Mouse (Mus musculus) c-Kit-positive CD71-negative TER-119-negative erythroid progenitor cells, embryonic 14.5 days (primary cell): ENCODE measurements around the gene Tmem40.

Experiments
- DNase-seq: peaks from one replicate; pipeline ENCODE4 v3.0.0-alpha.2; 2013; ENCODE audit warnings: low read depth

The Tmem40 gene

DNA sequence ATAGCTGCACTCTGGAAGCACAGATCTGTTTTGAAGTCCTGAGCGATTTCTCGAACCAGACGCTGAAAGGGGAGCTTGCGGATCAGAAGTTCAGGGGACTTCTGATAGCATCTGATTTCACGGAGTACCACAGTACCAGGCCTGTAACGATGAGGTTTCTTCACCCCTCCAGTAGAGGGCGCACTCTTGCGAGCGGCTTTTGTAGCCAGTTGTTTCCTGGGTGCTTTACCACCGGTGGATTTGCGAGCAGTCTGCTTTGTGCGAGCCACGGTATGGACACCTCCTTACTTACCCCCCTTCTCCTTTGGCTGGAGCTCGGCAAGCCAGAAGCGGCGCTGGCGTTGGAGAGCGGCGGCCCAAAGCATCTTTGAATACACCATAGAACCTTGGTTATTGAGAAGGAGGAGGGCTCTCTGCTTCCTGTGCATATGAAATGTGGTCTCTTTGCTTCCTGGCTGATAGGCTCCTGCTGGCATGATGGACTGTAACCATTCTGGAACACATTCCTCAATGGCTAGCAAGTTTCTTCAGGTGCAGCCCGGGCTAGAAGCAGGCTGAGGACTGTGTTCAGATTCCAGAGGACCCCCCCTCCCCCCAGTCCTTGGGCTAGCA is 8.0 kb upstream of the Tmem40 start:
- no peak for DNase-seq

DNA sequence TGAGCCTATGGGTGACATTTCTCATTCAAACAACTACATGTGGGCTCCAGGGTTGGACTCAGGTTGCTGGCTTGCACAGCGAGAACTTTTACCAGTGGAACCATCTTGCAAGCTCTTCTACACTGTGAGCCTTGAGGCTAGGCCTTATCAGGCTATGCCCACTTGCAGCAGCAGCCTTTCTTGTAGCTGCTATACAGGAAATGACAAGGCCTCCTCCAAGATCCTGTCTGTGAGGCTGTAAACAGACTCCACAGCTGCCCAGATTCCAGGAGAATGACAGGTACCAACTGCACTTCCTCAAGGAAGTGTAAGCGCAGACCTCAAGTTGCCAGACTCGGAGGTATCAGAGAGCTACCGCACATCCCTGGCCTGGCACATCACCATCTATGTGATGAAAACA is 6.0 kb upstream of the Tmem40 start:
- DNase-seq, result no peak

DNA sequence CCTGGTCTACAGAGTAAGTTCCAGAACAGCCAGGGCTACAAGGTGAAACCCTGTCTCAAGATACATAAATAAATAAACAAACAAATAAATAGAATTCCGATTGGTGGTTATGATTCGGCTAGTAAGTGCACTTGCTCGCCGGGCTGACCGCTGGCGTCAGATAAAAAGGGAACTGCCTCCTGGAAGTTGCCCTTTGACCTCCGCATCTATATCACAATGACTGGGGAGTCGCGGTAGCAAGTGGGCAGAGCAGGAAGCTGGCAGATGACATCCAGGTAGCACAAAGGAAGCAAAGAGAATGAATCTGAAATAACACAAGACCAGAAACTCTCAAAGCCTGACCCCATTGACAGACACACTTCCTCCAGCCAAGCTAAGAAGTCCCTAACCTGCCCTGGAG is 5.1 kb upstream of the Tmem40 start:
- no peak for DNase-seq

DNA sequence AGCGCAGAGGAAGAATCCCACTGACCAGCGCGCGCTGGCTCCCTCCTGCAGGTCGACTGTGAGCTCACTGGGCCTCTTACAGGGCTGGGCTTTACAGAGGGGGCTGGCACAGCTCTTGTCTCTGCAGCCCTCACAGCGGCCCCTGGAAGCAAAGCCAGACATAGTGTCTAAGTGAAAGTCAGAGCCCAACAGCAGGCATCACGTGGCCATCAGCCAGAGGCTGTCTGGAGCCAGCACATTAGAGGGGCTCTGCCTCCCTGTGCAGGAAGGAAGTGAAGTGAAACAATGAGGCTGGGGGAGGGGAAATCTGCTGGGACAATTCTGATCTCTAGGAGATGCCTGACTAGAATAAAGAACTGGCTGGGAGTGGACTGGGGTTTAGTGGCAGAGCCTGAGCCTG is 2.0 kb upstream of the Tmem40 start:
- no peak for DNase-seq

DNA sequence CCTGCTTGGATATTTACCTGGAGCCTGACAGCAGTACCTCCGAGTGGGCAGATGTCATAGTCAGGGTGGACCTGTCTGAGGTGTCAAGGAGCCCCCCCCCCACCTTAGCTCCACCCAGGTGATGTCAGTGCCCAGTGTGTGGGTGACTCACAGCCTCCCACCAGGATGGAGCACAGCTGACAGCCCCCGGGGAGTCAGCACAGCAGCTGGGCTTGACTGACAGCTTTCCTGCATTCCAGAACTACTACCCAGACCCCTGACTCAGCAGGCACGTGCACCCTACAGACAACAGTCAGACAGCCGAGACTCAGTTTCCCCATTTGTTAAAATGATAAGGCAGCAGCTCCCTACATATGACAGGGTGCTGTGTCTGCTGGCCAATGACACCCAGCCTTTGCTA is 1.2 kb downstream of the Tmem40 start:
- DNase-seq, result no peak

DNA sequence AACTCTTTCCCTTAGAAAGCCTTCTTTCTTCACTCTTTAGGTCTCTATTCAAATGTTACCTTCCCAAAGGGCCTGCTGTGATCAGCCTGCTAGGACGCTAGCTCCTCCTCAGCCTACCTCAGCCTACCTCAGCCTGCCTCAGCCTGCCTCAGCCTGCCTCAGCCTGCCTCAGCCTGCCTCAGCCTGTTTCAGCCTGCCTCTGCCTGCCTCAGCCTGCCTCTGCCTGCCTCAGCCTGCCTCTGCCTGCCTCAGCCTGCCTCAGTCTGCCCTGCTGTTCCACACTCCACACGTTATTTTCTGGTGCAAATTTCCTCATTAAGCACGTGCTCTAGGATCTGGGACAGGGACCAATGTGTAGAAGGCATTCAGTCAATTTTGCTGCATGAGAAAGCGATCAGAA is 2.1 kb downstream of the Tmem40 start:
- no peak for DNase-seq

DNA sequence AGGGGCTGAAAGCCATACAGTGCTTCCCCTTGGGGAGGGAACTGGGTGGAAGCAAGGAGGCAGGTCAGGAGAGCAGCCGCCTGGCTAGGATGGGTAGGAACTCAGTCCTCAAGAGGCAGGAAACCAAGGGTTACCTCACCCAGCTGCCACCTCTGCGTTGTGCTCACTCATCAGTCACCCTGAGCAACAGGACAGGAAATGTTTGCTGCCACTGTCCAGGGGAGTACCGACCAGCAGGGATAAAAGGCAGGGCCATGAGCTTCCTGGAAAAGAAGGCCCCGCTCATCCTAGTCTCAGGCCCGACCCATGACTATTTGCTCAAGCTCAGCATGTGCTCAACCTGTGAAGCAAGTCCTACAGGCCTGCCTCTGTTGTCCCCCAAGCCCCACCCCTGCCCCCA is 2.7 kb downstream of the Tmem40 start:
- no peak for DNase-seq

DNA sequence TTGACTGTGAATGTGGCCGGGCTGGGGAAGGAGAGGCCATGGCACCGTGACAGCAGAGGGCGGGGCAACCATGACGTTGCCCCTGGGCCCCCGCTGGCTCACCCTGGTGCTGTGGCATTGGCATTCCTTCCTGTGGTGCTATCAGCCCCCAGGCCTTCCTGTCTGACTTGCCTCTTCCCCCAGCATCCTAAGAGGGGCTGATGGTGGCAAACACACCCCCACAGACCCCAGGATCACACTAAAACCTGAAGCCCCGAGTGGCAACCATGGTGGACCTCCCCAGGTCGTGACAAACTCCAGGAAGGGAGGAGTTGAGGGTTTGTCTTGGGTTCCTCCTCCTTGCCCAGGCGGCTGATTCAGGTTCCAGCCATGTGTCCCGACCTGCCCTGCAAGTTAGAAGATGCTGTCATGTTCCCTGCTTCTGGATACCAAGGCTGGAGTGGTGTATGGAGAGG is 3.2 kb downstream of the Tmem40 start:
- no peak for DNase-seq

DNA sequence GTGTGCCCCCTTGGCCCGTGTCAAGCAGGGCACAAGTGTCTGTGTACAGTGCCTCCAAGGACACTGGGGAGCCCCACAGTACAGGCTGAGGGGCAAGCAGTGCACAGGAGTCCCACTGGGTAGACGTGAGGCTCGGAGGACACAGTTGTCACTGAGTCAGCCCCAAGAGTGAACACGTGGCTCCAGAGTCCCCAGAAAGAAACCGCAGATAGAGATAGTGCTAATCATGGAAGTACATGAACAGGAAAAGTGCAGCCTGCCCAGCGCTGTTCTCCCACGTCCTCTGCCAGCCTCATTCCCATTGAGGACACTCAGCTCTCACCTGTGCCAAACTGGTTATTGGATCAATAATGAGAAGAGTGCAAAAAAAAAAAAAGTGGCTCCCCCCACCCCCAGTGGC is 6.7 kb downstream of the Tmem40 start:
- DNase-seq, result no peak

DNA sequence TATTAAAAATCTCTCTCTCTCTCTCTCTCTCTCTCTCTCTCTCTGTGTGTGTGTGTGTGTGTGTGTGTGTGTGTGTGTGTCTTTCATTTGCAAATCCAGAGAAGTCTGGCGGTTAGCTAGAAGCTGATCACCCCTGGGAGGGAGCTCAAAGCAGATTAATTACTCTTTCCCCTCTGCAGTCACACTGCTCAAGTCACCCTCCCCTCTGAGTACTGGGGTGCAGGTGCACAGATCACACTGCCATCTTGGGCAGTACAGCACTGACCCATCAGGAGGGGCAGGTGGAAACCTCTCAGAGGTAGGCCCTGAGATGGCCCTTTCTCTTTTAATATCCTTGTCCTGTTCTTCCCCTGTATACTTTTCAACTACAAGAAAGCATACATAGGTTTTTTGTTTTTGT is 15.9 kb downstream of the Tmem40 start:
- DNase-seq, result no peak

DNA sequence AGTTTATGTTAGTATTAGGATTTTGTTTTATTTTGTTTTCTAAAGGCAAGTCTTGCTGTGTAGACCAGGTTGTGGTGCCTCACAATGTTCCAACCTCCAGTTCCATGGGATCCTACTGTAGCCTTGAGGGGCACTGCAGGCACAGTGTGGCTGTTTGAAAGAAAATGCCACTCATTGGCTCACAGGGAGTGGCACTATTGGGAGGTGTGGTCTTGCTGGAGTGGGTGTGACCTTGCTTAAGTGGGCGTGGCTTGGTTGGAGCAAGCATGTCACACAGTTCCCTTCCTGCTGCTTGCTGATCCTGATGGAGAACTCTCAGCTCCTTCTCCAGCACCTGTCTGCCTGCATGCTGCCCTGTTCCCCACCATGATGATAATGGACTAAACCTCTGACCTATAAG is 18.6 kb downstream of the Tmem40 start:
- DNase-seq, result no peak

DNA sequence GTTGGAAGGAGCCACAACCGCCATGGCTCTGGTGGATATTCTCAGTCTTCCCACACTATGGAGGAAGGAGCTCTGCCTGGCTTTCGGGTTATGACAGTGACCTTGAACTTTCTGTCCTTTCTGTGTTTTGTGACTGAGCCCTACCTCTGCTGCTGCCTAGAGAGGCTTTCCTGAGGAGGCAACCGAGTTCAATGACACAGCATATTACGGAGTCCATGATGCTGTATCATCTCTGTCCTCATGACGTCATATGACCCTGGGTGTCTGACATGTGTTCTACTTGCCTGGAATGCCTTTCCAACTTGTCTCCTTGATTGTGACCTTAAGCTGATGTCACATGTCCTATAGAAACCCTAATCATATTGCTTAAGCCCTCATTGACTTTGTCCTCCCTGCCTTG is 23.2 kb downstream of the Tmem40 start:
- DNase-seq, result no peak

DNA sequence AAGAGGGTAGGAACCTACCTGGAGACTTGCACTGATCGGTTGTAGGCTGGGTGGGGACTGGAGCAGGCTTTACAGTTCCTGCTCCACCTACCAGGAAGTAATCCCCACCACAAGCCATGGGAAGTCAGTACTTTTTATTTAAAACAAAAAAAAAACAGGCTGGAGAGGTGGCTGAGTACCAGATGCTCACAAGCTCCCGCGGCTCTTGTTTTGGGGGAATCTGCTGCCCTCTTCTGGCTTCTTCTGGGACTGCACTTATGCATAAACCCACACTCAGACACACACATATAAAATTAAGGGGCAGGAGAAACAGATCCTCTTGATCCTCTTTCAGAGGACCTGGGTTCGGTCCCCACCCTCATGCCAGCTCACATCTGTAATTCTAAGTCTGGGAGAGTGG is 27.3 kb downstream of the Tmem40 start:
- peak; percentile 35 for DNase-seq

DNA sequence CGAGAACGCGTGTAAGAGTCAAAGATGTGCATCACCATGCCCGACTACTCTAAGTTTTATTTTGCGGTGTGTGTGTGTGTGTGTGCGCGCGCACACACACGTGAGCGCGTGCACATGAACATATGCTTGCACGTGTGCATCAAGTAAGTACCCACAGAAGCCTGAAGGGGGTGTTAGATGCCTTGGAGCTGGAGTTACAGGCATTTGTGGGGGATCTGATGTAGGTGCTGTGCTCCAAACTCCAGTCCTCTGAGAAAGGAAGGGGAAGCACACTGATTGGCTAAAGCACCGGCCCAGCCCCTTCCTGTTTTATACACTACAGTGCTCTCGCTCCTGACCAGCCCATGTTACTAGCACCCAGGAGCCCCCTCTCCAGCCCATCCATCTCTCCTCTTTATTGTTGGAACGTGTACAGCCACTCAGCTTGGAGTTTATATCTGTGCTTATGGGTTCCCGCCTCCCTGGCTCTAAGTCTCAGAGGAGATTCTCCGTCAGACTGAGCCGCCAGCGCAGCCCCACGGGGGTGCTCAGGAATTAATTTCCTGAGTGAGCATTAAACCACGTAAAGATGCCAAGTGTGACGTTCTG is 29.8 kb downstream of the Tmem40 start:
- no peak for DNase-seq

DNA sequence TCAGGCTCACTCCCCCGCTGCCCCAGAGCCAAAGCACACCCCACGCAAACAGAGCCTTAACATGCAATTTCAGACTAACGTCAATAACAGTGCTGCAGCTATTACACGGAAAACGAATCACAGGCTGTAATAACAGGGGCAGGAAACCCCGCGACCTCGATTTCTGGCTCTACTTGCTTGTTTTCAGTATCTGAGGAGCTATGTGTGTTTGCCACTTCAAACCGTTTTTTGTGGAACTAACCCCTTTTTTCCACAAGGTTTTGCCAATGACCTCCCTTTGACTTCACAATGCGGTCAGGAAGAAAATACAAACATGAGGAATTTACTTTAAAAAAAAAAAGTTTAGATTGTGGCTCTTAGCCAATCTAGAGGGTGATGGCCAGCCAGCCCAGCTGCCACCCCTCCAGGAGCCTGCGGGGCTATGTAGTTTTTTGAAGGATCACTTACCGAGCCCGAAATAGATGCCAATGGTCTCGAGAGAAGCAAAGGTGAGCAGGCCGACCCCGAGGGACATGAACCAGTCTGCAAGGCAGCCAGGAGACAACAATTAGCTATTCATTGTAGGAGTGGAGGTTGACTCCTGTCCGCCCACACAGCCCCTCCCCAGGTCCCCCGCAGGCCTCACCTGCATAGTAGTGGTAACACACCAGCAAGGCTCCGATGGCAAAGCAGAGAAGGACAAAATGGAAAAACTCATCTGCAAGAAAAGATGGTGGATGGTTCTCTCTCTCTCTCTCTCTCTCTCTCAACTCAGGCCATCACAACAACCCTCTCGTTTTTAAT is 31.5 kb downstream of the Tmem40 start:
- no peak for DNase-seq

DNA sequence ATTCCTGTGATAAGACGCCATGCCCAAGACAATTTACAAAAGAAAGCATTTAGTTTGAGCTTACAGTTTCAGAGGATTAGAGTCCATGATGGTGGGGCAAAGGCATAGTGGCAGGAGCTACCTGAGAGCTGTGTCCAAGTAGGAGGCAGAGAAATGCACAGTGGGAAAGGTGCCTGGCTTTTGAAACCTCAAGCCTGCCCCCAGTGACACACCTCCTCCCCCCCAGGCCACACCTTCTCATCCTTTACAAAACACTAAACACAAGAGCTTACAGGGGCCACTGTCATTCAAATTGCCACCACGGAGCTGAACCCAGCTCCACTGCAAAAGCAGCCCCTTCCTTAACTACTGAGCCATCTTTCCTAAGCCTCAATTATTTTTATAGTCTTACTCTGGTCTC is 34.6 kb downstream of the Tmem40 start:
- no peak for DNase-seq

DNA sequence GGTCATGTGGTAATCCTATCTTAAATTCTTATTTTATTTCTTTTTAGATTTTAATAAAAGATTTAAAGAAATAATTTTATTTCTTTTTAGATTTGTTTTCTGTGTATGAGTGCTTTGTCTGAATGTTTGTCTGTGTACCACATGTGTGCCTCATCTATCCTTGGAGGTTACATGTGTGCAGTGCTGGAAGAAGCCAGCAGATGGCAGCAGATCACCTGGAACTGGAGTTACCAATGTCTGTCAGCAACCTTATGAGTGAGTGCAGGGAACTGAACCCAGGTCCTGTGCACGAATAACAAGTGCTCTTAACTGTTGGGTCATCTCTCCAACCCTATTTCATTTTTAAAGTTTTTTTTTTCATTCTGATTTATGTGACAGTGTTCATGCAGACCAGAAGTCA is 35.1 kb downstream of the Tmem40 start:
- DNase-seq, result peak; percentile 51

DNA sequence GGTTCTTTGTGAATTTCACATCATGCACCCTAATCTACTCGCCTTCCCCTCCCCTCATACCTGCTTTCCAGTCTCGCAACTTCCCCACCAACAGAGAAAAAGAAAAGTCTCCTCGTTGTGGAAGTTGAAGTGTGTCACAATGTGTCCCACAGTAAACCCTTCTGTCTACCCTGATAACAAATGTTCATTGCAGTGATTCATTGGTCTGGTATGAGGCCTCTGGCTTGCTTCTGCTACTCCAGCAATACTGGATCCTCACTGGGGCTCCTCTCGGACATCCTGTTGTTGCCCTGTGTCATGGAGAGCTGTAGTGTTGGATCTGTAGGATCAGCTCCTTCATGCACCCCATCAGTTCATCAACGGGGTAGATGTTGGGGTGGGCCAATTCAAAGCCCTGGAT is 40.0 kb downstream of the Tmem40 start:
- no peak for DNase-seq

DNA sequence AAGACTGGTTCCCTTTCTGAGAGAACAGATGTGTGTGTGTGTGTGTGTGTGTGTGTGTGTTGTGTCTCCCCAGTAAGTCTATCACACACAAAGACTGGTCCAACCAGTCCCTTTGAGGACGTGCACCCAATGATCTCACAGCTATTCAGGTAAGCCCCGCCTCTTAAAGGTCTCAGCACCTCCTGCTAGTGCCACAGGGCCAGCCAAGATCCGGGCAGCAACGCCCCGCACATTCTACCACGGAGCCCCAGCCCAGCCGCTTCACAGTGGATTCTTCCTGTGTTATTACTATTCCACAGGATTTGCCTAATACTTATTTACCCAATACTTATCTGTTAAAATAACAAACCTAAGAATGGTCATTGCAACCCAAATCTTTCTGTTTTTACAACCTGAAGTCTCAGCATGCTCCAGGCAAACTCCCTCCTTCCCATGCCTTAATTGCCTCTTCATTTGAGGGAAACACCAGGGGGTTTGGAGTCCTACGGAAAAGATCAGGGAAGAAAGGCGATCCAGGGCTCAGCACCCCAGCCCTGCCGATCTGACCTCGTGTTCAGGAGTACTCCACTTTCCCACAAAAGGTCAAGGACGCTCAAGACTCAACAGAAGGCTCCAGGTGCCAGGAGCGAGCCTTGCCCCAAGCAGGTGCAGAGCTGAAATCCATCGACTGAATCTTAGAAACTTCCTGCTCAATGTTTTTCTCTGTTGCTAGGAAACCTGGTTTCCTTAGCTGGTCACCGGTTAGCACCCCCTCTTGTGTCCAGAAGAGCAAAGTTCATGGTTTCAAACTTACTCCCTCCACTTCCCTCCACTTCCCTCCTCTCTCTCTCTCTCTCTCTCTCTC is 44.3 kb downstream of the Tmem40 start:
- DNase-seq, result peak; percentile 56

DNA sequence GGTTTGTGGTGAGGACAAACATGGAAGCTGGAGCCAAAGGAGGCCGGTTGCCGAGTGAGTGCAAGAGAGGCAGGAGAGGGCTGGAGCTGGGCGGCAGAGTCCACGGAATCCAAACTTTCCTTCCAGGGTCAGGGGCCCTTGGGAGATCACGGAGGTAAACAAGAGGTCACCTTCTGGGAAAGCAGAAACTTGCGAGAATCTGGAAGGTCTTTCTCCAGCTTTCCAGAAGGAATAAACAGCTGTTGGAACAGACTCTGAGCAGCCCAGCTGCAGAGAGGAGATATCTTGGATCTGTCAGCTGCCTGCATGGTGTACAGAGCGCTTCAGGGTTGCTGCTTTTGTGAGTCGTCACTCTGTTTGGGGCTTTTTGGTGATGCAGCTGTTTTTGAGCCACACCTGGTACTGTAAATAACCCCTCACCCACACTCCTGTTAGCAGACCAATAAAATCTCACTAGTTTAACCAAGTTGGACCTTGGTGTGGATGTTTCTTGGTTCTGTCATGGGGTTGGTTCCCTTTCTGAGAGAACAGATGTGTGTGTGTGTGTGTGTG is 45.0 kb downstream of the Tmem40 start:
- DNase-seq, result no peak

DNA sequence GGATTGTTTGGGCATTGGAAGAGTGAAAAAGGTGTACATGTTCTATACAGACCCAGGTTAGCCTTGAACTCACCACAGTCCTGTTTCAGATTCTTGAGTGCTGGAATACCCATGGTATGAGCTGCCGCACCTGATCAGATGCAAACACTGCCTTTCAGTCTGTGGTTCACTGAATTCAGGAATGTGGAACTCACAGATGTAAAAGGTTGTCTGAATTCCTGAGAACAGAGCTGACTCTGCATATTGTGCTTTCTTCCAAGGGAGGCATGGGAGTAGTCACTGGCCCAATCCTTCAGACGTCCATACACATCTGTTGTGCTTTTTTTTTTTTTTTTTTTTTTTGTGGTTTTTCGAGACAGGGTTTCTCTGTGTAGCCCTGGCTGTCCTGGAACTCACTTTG is 50.9 kb downstream of the Tmem40 start:
- no peak for DNase-seq

DNA sequence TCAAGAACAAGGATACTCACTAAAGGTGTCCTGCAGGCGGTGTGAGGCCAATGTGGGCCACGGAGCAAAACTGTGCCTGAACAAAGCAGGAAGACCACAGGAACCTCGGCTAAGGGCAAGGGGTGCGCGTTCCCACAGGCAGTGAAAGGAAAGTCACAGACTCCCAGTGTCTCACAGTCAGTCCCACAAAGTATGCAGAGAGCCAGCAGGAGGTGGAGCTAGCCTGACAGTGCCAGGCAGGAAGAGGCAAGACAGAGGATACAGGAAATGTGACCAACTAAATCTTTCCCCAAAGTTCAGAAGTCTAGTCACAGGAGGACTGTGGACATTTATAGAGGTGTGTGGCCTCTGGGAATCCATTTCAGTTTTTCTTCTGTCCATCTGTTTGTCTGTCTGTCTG is 59.3 kb downstream of the Tmem40 start:
- no peak for DNase-seq
